In the genomic region with DNA sequence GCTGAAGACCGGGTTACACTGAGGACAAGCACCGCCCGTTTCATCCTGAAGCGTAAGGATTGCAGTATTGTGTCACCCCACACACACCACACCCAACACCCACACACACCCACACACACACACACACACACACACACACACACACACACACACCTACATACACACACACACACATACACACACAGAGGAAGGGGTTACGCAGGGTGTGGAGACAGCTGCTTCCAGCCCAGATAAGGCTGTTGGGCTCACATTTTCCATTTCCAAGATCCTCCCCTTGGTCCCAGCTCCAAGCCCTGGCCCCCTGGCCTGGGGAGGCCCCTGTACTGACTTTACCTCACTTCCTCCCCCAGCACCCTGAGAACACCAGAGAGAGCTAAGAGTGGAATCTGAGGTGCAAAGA, we compare ENCODE assay signal across 23 mouse cellular contexts. TPM values are rescaled to one million over a fixed set of nuclear protein-coding genes. Genes with fewer than 3 reads are reported as not detected.
DNase-seq lines count a peak whose midpoint lies in the region; ATAC-seq and TF ChIP-seq lines count a peak whose summit lies in the region.
"Had no signal": no experiment of that assay in that cellular context is flagged by ENCODE, and none has a peak within 500 bp of the region (broad histone marks: within the 10 kb centered on the region; RNA-seq: fewer than 3 reads in every experiment).

No protein-coding gene starts in this region.

- whole genome bisulfite sequencing in liver, postnatal 0 days (ENCODE audit: insufficient replicate concordance) = 42% methylated on average over 5 of the region's 5 CpGs
- 70% methylated on average over 5 of the region's 5 CpGs for WGBS in liver, embryonic 11.5 days
- 38% methylated on average over 5 of the region's 5 CpGs for WGBS in heart, embryonic 14.5 days

- ATAC-seq in liver, postnatal 0 days = no peak
- no peak for ATAC-seq in liver, embryonic 11.5 days (replicated peaks; ENCODE audit: low FRiP score)
- peak; percentile 79 for ATAC-seq in heart, embryonic 14.5 days (ENCODE audit: insufficient number of reproducible peaks, insufficient read depth, low FRiP score, low read depth)
- ATAC-seq: activated CD4-positive, CD25-positive, alpha-beta regulatory T cell, adult 4 months had no signal

- intact Hi-C loops in heart, postnatal 36 days (cut with DNase I) = no loop called here

- 0 out of 2 replicates have a peak, but pooled peaks cover 4% of the 10 kb centered on the region for H3K27me3 ChIP-seq in liver, postnatal 0 days (ENCODE audit: insufficient read depth, low read length)
- 0 out of 2 replicates have a peak, but pooled peaks cover 6% of the 10 kb centered on the region for H3K27me3 ChIP-seq in liver, embryonic 11.5 days (replicated peaks; ENCODE audit: control insufficient read depth, insufficient read depth, low read length)
- H3K27me3 ChIP-seq in heart, embryonic 14.5 days (ENCODE audit: control insufficient read depth, insufficient read depth, low read length) = no peaks in the 10 kb centered on the region

- H3K27ac ChIP-seq in liver, postnatal 0 days (ENCODE audit: low read depth) = no peak overlapping the region
- H3K27ac ChIP-seq in liver, embryonic 11.5 days (ENCODE audit: low read depth, low read length) = no peak overlapping the region
- peak overlapping the region; percentile 63 to 68 for H3K27ac ChIP-seq in heart, embryonic 14.5 days (replicated peaks in 1 of 2; ENCODE audit: control insufficient read depth in 1 of 2, insufficient read depth in 1 of 2, low read depth in 2 of 2, low read length in 2 of 2)
- H3K27ac ChIP-seq: forebrain, embryonic 12.5 days; hindbrain, embryonic 14.5 days; liver, embryonic 14.5 days; neural tube, embryonic 15.5 days had no signal

- H3K36me3 ChIP-seq in liver, postnatal 0 days (replicated peaks; ENCODE audit: insufficient read depth, low read length) = no peaks in the 10 kb centered on the region
- H3K36me3 ChIP-seq in liver, embryonic 11.5 days (ENCODE audit: control insufficient read depth, insufficient read depth, low read length) = no peaks in the 10 kb centered on the region
- no peaks in the 10 kb centered on the region for H3K36me3 ChIP-seq in heart, embryonic 14.5 days (ENCODE audit: control insufficient read depth, insufficient read depth, low read length)
- H3K36me3 ChIP-seq: embryonic facial prominence, embryonic 10.5 days; forebrain, embryonic 12.5 days; neural tube, embryonic 15.5 days had no signal

- H3K4me2 ChIP-seq in liver, postnatal 0 days (ENCODE audit: low read depth, low read length) = no peak overlapping the region
- no peak overlapping the region for H3K4me2 ChIP-seq in liver, embryonic 11.5 days
- H3K4me2 ChIP-seq in heart, embryonic 14.5 days (ENCODE audit: low read length) = no peak overlapping the region
- H3K4me2 ChIP-seq: forebrain, embryonic 12.5 days; hindbrain, embryonic 14.5 days; neural tube, embryonic 15.5 days had no signal

- no peak overlapping the region for H3K4me3 ChIP-seq in liver, postnatal 0 days (ENCODE audit: low read depth, low read length)
- no peak overlapping the region for H3K4me3 ChIP-seq in liver, embryonic 11.5 days (ENCODE audit: low read depth, low read length)
- H3K4me3 ChIP-seq in heart, embryonic 14.5 days (ENCODE audit: control insufficient read depth in 1 of 2, insufficient read depth in 1 of 2, low read depth in 1 of 2, low read length in 2 of 2) = no peak overlapping the region
- H3K4me3 ChIP-seq: embryonic facial prominence, embryonic 10.5 days; forebrain, embryonic 12.5 days; neural tube, embryonic 15.5 days had no signal

- no peaks in the 10 kb centered on the region for H3K9me3 ChIP-seq in liver, postnatal 0 days (ENCODE audit: low read length)
- H3K9me3 ChIP-seq in liver, embryonic 11.5 days (ENCODE audit: control insufficient read depth, low read length) = no peaks in the 10 kb centered on the region
- H3K9me3 ChIP-seq in heart, embryonic 14.5 days (ENCODE audit: control insufficient read depth, low read length) = no peaks in the 10 kb centered on the region
- H3K9me3 ChIP-seq: embryonic facial prominence, embryonic 10.5 days; forebrain, embryonic 12.5 days; neural tube, embryonic 15.5 days had no signal

- TF ChIP-seq CTCF in liver, postnatal 0 days (IDR thresholded peaks at IDR 0.05; ENCODE audit: low read depth) = no peak

- H3K9ac ChIP-seq in liver, postnatal 0 days (replicated peaks) = no peak overlapping the region
- H3K9ac ChIP-seq in liver, embryonic 11.5 days (ENCODE audit: low read depth, low read length) = no peak overlapping the region
- H3K9ac ChIP-seq in heart, embryonic 14.5 days (ENCODE audit: low read length) = no peak overlapping the region
- H3K9ac ChIP-seq: forebrain, embryonic 12.5 days; hindbrain, embryonic 14.5 days; liver, embryonic 14.5 days; neural tube, embryonic 15.5 days had no signal

- H3K4me1 ChIP-seq in liver, postnatal 0 days (ENCODE audit: insufficient read depth) = peaks cover 13% of the 10 kb centered on the region
- peaks cover 34% of the 10 kb centered on the region for H3K4me1 ChIP-seq in liver, embryonic 11.5 days (replicated peaks; ENCODE audit: control insufficient read depth, insufficient read depth, low read length)
- peaks cover 64 to 71% of the 10 kb centered on the region in 2 experiments for H3K4me1 ChIP-seq in heart, embryonic 14.5 days (ENCODE audit: control insufficient read depth in 2 of 2, insufficient read depth in 2 of 2, low read length in 2 of 2)

- TF ChIP-seq EP300 in liver, postnatal 0 days (IDR thresholded peaks at IDR 0.05; ENCODE audit: low read depth) = no peak

- DNase-seq in adrenal gland, postnatal 14 days = peak; percentile 9
- no peak for DNase-seq in adrenal gland, postnatal 25 days
- DNase-seq in liver, postnatal 0 days = peak; percentile 16
- no peak for DNase-seq in liver, embryonic 11.5 days (ENCODE audit: low spot score)
- DNase-seq in heart, postnatal 36 days = peak; percentile 59 to 60
- DNase-seq in natural killer cell, adult 2 months (ENCODE audit: low spot score in 2 of 2) = no peak
- DNase-seq in thymus, postnatal 0 days (ENCODE audit: low spot score) = no peak
- DNase-seq: cerebellum, adult 11-12 months; kidney, adult 8-10 months; kidney, postnatal 36 days; left cerebral cortex, postnatal 4 days; lung, postnatal 10 days; midbrain, embryonic 14.5 days; right cerebral cortex, postnatal 14 days; spleen, adult 18-20 months had no signal

RNA-seq across cellular contexts. Expression of a gene that starts 5.2 kb away (rescaled TPM):
- total RNA-seq in adrenal gland, postnatal 14 days (2021) = 4.1 and 5.4 TPM in 2 replicates
- 2.6 and 2.7 TPM in 2 replicates for total RNA-seq in adrenal gland, postnatal 25 days (2021)
- polyA plus RNA-seq in liver, postnatal 0 days (2015; fragmentation: Nextera tagmentation; extraction: Ambion mirVana) = 3.5 and 4.0 TPM in 2 replicates
- 22.9 and 24.8 TPM in 2 replicates for polyA plus RNA-seq in liver, embryonic 11.5 days (2014; fragmentation: Nextera tagmentation; extraction: Ambion mirVana)
- polyA plus RNA-seq in heart, embryonic 14.5 days (2014; fragmentation: Nextera tagmentation; extraction: Ambion mirVana) = 116 and 122 TPM in 2 replicates
- total RNA-seq in heart, postnatal 36 days (2021) = 10 to 100 TPM; 18.2 to 19.5 TPM
- 3.3 and 4.1 TPM in 2 replicates for polyA plus RNA-seq in thymus, postnatal 0 days (2015; fragmentation: Nextera tagmentation; extraction: Ambion mirVana)
- total RNA-seq: megakaryocyte progenitor cell, adult 5-6 weeks had no signal
- polyA plus RNA-seq: activated CD4-positive, CD25-positive, alpha-beta regulatory T cell, adult 4 months had no signal

RNA-seq across cellular contexts. Expression of a gene that starts 18.7 kb away (rescaled TPM):
- total RNA-seq in adrenal gland, postnatal 14 days (2021) = 1.7 and 2.8 TPM in 2 replicates
- total RNA-seq in adrenal gland, postnatal 25 days (2021) = 3.7 and 4.4 TPM in 2 replicates
- 0.79 and 1.2 TPM in 2 replicates for polyA plus RNA-seq in liver, postnatal 0 days (2015; fragmentation: Nextera tagmentation; extraction: Ambion mirVana)
- not detected in 2 replicates for polyA plus RNA-seq in liver, embryonic 11.5 days (2014; fragmentation: Nextera tagmentation; extraction: Ambion mirVana)
- polyA plus RNA-seq in heart, embryonic 14.5 days (2014; fragmentation: Nextera tagmentation; extraction: Ambion mirVana) = not detected in 2 replicates
- total RNA-seq in heart, postnatal 36 days (2021) = not detected
- 1.0 and 1.1 TPM in 2 replicates for polyA plus RNA-seq in thymus, postnatal 0 days (2015; fragmentation: Nextera tagmentation; extraction: Ambion mirVana)
- total RNA-seq: left cerebral cortex, postnatal 4 days; megakaryocyte progenitor cell, adult 5-6 weeks had no signal
- polyA plus RNA-seq: activated CD4-positive, CD25-positive, alpha-beta regulatory T cell, adult 4 months; forebrain, embryonic 12.5 days; midbrain, embryonic 14.5 days; neural tube, embryonic 15.5 days had no signal

RNA-seq across cellular contexts. Expression of a gene that starts 24.5 kb away (rescaled TPM):
- 85.6 and 101 TPM in 2 replicates for total RNA-seq in adrenal gland, postnatal 14 days (2021)
- total RNA-seq in adrenal gland, postnatal 25 days (2021) = 83.9 and 101 TPM in 2 replicates
- polyA plus RNA-seq in liver, postnatal 0 days (2015; fragmentation: Nextera tagmentation; extraction: Ambion mirVana) = 40.2 and 44.5 TPM in 2 replicates
- 263 and 272 TPM in 2 replicates for polyA plus RNA-seq in liver, embryonic 11.5 days (2014; fragmentation: Nextera tagmentation; extraction: Ambion mirVana)
- polyA plus RNA-seq in heart, embryonic 14.5 days (2014; fragmentation: Nextera tagmentation; extraction: Ambion mirVana) = 61.9 and 64.7 TPM in 2 replicates
- total RNA-seq in heart, postnatal 36 days (2021) = 10 to 100 TPM; 45.9 to 46.8 TPM
- polyA plus RNA-seq in thymus, postnatal 0 days (2015; fragmentation: Nextera tagmentation; extraction: Ambion mirVana) = 124 and 128 TPM in 2 replicates

RNA-seq across cellular contexts. Expression of a gene that starts 54.4 kb away (rescaled TPM):
- total RNA-seq in adrenal gland, postnatal 14 days (2021) = not detected in 2 replicates
- 0.21 TPM in 1 of 2 replicates, not detected in the other for total RNA-seq in adrenal gland, postnatal 25 days (2021)
- 0.07 TPM in 1 of 2 replicates, not detected in the other for polyA plus RNA-seq in liver, postnatal 0 days (2015; fragmentation: Nextera tagmentation; extraction: Ambion mirVana)
- polyA plus RNA-seq in liver, embryonic 11.5 days (2014; fragmentation: Nextera tagmentation; extraction: Ambion mirVana) = 1.1 and 1.3 TPM in 2 replicates
- 0.19 and 0.28 TPM in 2 replicates for polyA plus RNA-seq in heart, embryonic 14.5 days (2014; fragmentation: Nextera tagmentation; extraction: Ambion mirVana)
- not detected for total RNA-seq in heart, postnatal 36 days (2021)
- polyA plus RNA-seq in thymus, postnatal 0 days (2015; fragmentation: Nextera tagmentation; extraction: Ambion mirVana) = 0.60 and 0.62 TPM in 2 replicates
- total RNA-seq: megakaryocyte progenitor cell, adult 5-6 weeks had no signal
- polyA plus RNA-seq: activated CD4-positive, CD25-positive, alpha-beta regulatory T cell, adult 4 months; liver, embryonic 14.5 days had no signal

Comparison
In these comparisons a context has a peak if more than half of its experiments do, and no peak if none do; other contexts are left out.
1. DNase-seq: peak in adrenal gland, postnatal 14 days (single experiment), liver, postnatal 0 days (single experiment) and heart, postnatal 36 days (2 of 2); none in adrenal gland, postnatal 25 days (single experiment), liver, embryonic 11.5 days (single experiment), natural killer cell, adult 2 months (0 of 2) and thymus, postnatal 0 days (single experiment).
2. H3K27ac ChIP-seq: peak in heart, embryonic 14.5 days (2 of 2); none in liver, postnatal 0 days (single experiment) and liver, embryonic 11.5 days (single experiment).